In the genomic region with DNA sequence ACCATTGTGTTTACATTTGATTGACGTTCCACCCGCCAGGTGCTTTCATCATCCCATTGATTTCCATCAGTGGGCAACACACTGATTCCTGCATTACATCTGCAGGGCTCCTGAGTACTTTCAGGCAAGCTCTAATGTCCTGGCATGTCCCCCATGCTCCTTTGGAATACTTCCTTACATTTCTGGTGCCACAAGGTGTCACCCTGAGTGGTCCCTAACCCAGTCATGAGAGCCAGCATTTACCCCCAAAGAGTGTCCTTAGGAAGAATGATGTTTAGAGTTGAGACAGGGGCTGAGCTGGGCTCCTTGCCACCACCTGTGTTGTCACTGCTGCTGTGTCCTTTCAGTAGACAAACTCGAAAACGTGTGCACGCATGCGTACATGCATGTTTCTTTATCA, we compare ENCODE assay signal across 29 mouse cellular contexts. TPM values are rescaled to one million over a fixed set of nuclear protein-coding genes. Genes with fewer than 3 reads are reported as not detected.
DNase-seq lines count a peak whose midpoint lies in the region; ATAC-seq and TF ChIP-seq lines count a peak whose summit lies in the region.
"Had no signal": no experiment of that assay in that cellular context is flagged by ENCODE, and none has a peak within 500 bp of the region (broad histone marks: within the 10 kb centered on the region; RNA-seq: fewer than 3 reads in every experiment).

No protein-coding gene starts in this region.

- TF ChIP-seq CTCF in cerebellum, adult 2 months (IDR thresholded peaks at IDR 0.05; ENCODE audit: borderline replicate concordance, insufficient read depth, low read depth, low read length), result no peak
- peak; percentile 8; the same call in 1 of the 2 replicates for TF ChIP-seq CTCF in heart, postnatal 0 days (IDR thresholded peaks at IDR 0.05; ENCODE audit: low read depth)
- peak; percentile 55 for TF ChIP-seq CTCF in layer of hippocampus, adult 2 months (conservative IDR thresholded peaks at IDR 0.05)
- no peak for TF ChIP-seq CTCF in lung, adult 2 months (IDR thresholded peaks at IDR 0.05; ENCODE audit: insufficient read depth, low read length)

- H3K4me2 ChIP-seq in heart, postnatal 0 days (ENCODE audit: low read depth, low read length), result no peak overlapping the region
- H3K4me2 ChIP-seq: embryonic facial prominence, embryonic 13.5 days; forebrain, embryonic 15.5 days; heart, embryonic 15.5 days; hindbrain, embryonic 15.5 days; kidney, embryonic 15.5 days; liver, embryonic 13.5 days; midbrain, embryonic 12.5 days; neural tube, embryonic 15.5 days; stomach, embryonic 15.5 days had no signal

- H3K4me3 ChIP-seq in cerebellum, adult 2 months (replicated peaks; ENCODE audit: insufficient read depth, low read depth, low read length), result no peak overlapping the region
- no peak overlapping the region for H3K4me3 ChIP-seq in heart, postnatal 0 days (ENCODE audit: low read depth, low read length)
- H3K4me3 ChIP-seq in layer of hippocampus, adult 2 months, result no peak overlapping the region
- no peak overlapping the region for H3K4me3 ChIP-seq in lung, adult 2 months (replicated peaks; ENCODE audit: extremely low read depth, low read depth, low read length)
- H3K4me3 ChIP-seq: embryonic facial prominence, embryonic 13.5 days; forebrain, embryonic 10.5 days; forebrain, embryonic 15.5 days; heart, embryonic 15.5 days; hindbrain, embryonic 15.5 days; kidney, embryonic 15.5 days; liver, embryonic 13.5 days; midbrain, embryonic 12.5 days; neural tube, embryonic 15.5 days; stomach, embryonic 15.5 days had no signal

- H3K36me3 ChIP-seq in heart, postnatal 0 days (replicated peaks; ENCODE audit: control insufficient read depth, insufficient read depth, low read length), result peaks cover 14% of the 10 kb centered on the region
- H3K36me3 ChIP-seq: heart, embryonic 15.5 days; stomach, embryonic 15.5 days had no signal

- DNase-seq in cerebellum, postnatal 10 days, result peak; percentile 34 to 35
- DNase-seq in cerebellum, adult 2 months, result no peak
- DNase-seq in heart, postnatal 0 days (ENCODE audit: low spot score), result no peak
- no peak for DNase-seq in heart, postnatal 36 days
- DNase-seq in layer of hippocampus, adult 2 months (ENCODE audit: low spot score in 2 of 2), result no peak
- no peak for DNase-seq in layer of hippocampus, postnatal 10 days (ENCODE audit: low spot score in 2 of 2)
- DNase-seq in lung, postnatal 36 days, result peak; percentile 16
- DNase-seq in lung, adult 2 months, result no peak
- DNase-seq: adrenal gland, adult 2 months; adrenal gland, postnatal 36 days; cerebellum, adult 8-10 months; kidney, adult 11 months; kidney, postnatal 36 days; layer of hippocampus, postnatal 36 days; left cerebral cortex, postnatal 4 days; liver, embryonic 13.5 days; retina, postnatal 1 day; right cerebral cortex, postnatal 14 days had no signal

- no peak overlapping the region for H3K9ac ChIP-seq in heart, postnatal 0 days (replicated peaks; ENCODE audit: low read depth, low read length)
- H3K9ac ChIP-seq: embryonic facial prominence, embryonic 13.5 days; forebrain, embryonic 15.5 days; heart, embryonic 15.5 days; hindbrain, embryonic 15.5 days; kidney, embryonic 15.5 days; liver, embryonic 13.5 days; midbrain, embryonic 12.5 days; neural tube, embryonic 15.5 days; stomach, embryonic 15.5 days had no signal

- no peaks in the 10 kb centered on the region for H3K4me1 ChIP-seq in cerebellum, adult 2 months (ENCODE audit: control insufficient read depth, insufficient read depth, low read length)
- no peaks in the 10 kb centered on the region for H3K4me1 ChIP-seq in heart, postnatal 0 days (ENCODE audit: control insufficient read depth, insufficient read depth)
- no peaks in the 10 kb centered on the region for H3K4me1 ChIP-seq in lung, adult 2 months (ENCODE audit: control insufficient read depth, insufficient read depth, low read length)
- H3K4me1 ChIP-seq: embryonic facial prominence, embryonic 13.5 days; forebrain, embryonic 10.5 days; forebrain, embryonic 15.5 days; heart, embryonic 15.5 days; hindbrain, embryonic 15.5 days; kidney, embryonic 15.5 days; liver, embryonic 13.5 days; midbrain, embryonic 12.5 days; neural tube, embryonic 15.5 days; stomach, embryonic 15.5 days had no signal

- ATAC-seq in heart, postnatal 0 days (ENCODE audit: insufficient read depth, low read depth), result no peak
- ATAC-seq: activated CD4-positive, CD25-positive, alpha-beta regulatory T cell, adult 4 months; forebrain, embryonic 15.5 days had no signal

- WGBS in cerebellum, adult 2 months, result 87% methylated on average over 6 of the region's 6 CpGs
- WGBS in heart, postnatal 0 days, result 91% methylated on average over 6 of the region's 6 CpGs
- WGBS in lung, adult 2 months, result 86% methylated on average over 6 of the region's 6 CpGs

- no peaks in the 10 kb centered on the region for H3K9me3 ChIP-seq in heart, postnatal 0 days (replicated peaks; ENCODE audit: control insufficient read depth, low read length)
- H3K9me3 ChIP-seq: embryonic facial prominence, embryonic 13.5 days; forebrain, embryonic 10.5 days; forebrain, embryonic 15.5 days; heart, embryonic 15.5 days; hindbrain, embryonic 15.5 days; kidney, embryonic 15.5 days; liver, embryonic 13.5 days; midbrain, embryonic 12.5 days; neural tube, embryonic 15.5 days; stomach, embryonic 15.5 days had no signal

- no peak for TF ChIP-seq EP300 in heart, postnatal 0 days (IDR thresholded peaks at IDR 0.05; ENCODE audit: low read depth)

- no peaks in the 10 kb centered on the region for H3K27me3 ChIP-seq in cerebellum, adult 2 months (ENCODE audit: control insufficient read depth, insufficient read depth, low read length)
- H3K27me3 ChIP-seq in heart, postnatal 0 days (ENCODE audit: control insufficient read depth, insufficient read depth, low read length), result no peaks in the 10 kb centered on the region
- H3K27me3 ChIP-seq: CH12.LX; embryonic facial prominence, embryonic 13.5 days; forebrain, embryonic 15.5 days; heart, embryonic 15.5 days; hindbrain, embryonic 15.5 days; kidney, embryonic 15.5 days; liver, embryonic 13.5 days; midbrain, embryonic 12.5 days; neural tube, embryonic 15.5 days; stomach, embryonic 15.5 days had no signal

- no peak overlapping the region for H3K27ac ChIP-seq in cerebellum, adult 2 months (ENCODE audit: insufficient read depth, low read length)
- no peak overlapping the region for H3K27ac ChIP-seq in heart, postnatal 0 days (ENCODE audit: low read depth)
- no peak overlapping the region for H3K27ac ChIP-seq in layer of hippocampus, adult 2 months
- H3K27ac ChIP-seq: embryonic facial prominence, embryonic 13.5 days; forebrain, embryonic 10.5 days; forebrain, embryonic 15.5 days; heart, embryonic 15.5 days; hindbrain, embryonic 15.5 days; kidney, embryonic 15.5 days; liver, embryonic 13.5 days; midbrain, embryonic 12.5 days; neural tube, embryonic 15.5 days; stomach, embryonic 15.5 days had no signal

- intact Hi-C loops in heart, postnatal 36 days (cut with DNase I), result loop anchor here (5.0 kb wide), 1 partner anchor 173 kb away; no protein-coding TSS in a partner anchor

- TF ChIP-seq POLR2A in cerebellum, adult 2 months (IDR thresholded peaks at IDR 0.05; ENCODE audit: borderline replicate concordance, insufficient read depth, low read length), result no peak
- no peak for TF ChIP-seq POLR2A in lung, adult 2 months (IDR thresholded peaks at IDR 0.05; ENCODE audit: borderline replicate concordance, extremely low read depth, low read depth, low read length)

RNA-seq across cellular contexts. Expression of a gene that starts 33.8 kb away (rescaled TPM):
- 15.1 and 16.0 TPM in 2 replicates for polyA plus RNA-seq in cerebellum, adult 2 months (2012; rRNA removed)
- 12.2 and 12.4 TPM in 2 replicates for total RNA-seq in heart, postnatal 0 days (2014; rRNA removed; ENCODE audit: low replicate concordance)
- polyA plus RNA-seq in heart, postnatal 0 days (2015; fragmentation: Nextera tagmentation; extraction: Ambion mirVana), result 13.6 and 15.3 TPM in 2 replicates
- 10 to 100 TPM; 11.7 to 12.5 TPM for total RNA-seq in heart, postnatal 36 days (2021)
- 10 to 100 TPM; 26.3 to 27.4 TPM for total RNA-seq in layer of hippocampus, adult 2 months (2021)
- 10 to 100 TPM; 35.9 to 36.7 TPM for total RNA-seq in layer of hippocampus, postnatal 10 days (2021)
- 2.7 and 4.1 TPM in 2 replicates for polyA plus RNA-seq in lung, adult 2 months (2012; rRNA removed)

RNA-seq across cellular contexts. Expression of a gene that starts 51.5 kb away (rescaled TPM):
- polyA plus RNA-seq in cerebellum, adult 2 months (2012; rRNA removed), result 13.3 TPM in 2 replicates
- total RNA-seq in heart, postnatal 0 days (2014; rRNA removed; ENCODE audit: low replicate concordance), result 8.4 and 15.8 TPM in 2 replicates
- polyA plus RNA-seq in heart, postnatal 0 days (2015; fragmentation: Nextera tagmentation; extraction: Ambion mirVana), result 6.8 and 7.2 TPM in 2 replicates
- 10 to 100 TPM in 1 of 2 experiments, 1 to 10 TPM in 1; 9.1 to 10.7 TPM for total RNA-seq in heart, postnatal 36 days (2021)
- 10 to 100 TPM; 20.2 to 23.4 TPM for total RNA-seq in layer of hippocampus, adult 2 months (2021)
- total RNA-seq in layer of hippocampus, postnatal 10 days (2021), result 10 to 100 TPM; 20.4 to 21.9 TPM
- polyA plus RNA-seq in lung, adult 2 months (2012; rRNA removed), result 3.3 and 6.3 TPM in 2 replicates

Comparison
In these comparisons a context has a peak if more than half of its experiments do, and no peak if none do; other contexts are left out.
1. DNase-seq: peak in cerebellum, postnatal 10 days (2 of 2) and lung, postnatal 36 days (single experiment); none in cerebellum, adult 2 months (0 of 2), heart, postnatal 0 days (single experiment), heart, postnatal 36 days (0 of 2), layer of hippocampus, adult 2 months (0 of 2), layer of hippocampus, postnatal 10 days (0 of 2) and lung, adult 2 months (single experiment).
2. CTCF ChIP-seq: peak in heart, postnatal 0 days (single experiment) and layer of hippocampus, adult 2 months (single experiment); none in cerebellum, adult 2 months (single experiment) and lung, adult 2 months (single experiment).